In genomic region chr6:125601190-125601589, GRCm38 (mm10) we compare ENCODE assay signal across 21 mouse cellular contexts. TPM values are rescaled to one million over a fixed set of nuclear protein-coding genes. Genes with fewer than 3 reads are reported as not detected.
DNase-seq lines count a peak whose midpoint lies in the region; ATAC-seq lines count a peak whose summit lies in the region.
"Had no signal": no experiment of that assay in that cellular context is flagged by ENCODE, and none has a peak within 500 bp of the region (broad histone marks: within the 10 kb centered on the region; RNA-seq: fewer than 3 reads in every experiment).

No protein-coding gene starts in this region.

- H3K4me1 ChIP-seq in limb, embryonic 13.5 days, result peaks cover 17% of the 10 kb centered on the region; the same call in 1 of the 2 replicates
- H3K4me1 ChIP-seq in limb, embryonic 10.5 days, result peaks cover 18% of the 10 kb centered on the region
- H3K4me1 ChIP-seq in embryonic facial prominence, embryonic 13.5 days, result peaks cover 41% of the 10 kb centered on the region

- H3K36me3 ChIP-seq in limb, embryonic 13.5 days, result no peaks in the 10 kb centered on the region
- no peaks in the 10 kb centered on the region for H3K36me3 ChIP-seq in limb, embryonic 10.5 days
- no peaks in the 10 kb centered on the region for H3K36me3 ChIP-seq in embryonic facial prominence, embryonic 13.5 days
- H3K36me3 ChIP-seq: forebrain, embryonic 12.5 days; G1E; heart, embryonic 13.5 days; hindbrain, embryonic 12.5 days had no signal

- no peak for ATAC-seq in limb, embryonic 13.5 days (ENCODE audit: low FRiP score, low read depth)
- no peak for ATAC-seq in embryonic facial prominence, embryonic 13.5 days (ENCODE audit: insufficient number of reproducible peaks, insufficient read depth, low FRiP score, low TSS enrichment, low read depth)
- ATAC-seq: CD4-positive, CD25-positive, alpha-beta regulatory T cell, adult 4 months; forebrain, embryonic 16.5 days; hindbrain, postnatal 0 days had no signal

- H3K27me3 ChIP-seq in limb, embryonic 13.5 days, result peaks cover 8% of the 10 kb centered on the region; the same call in 1 of the 2 replicates
- H3K27me3 ChIP-seq in limb, embryonic 10.5 days (ENCODE audit: low read depth, poor library complexity, severe bottlenecking), result peaks cover 20% of the 10 kb centered on the region; the same call in 1 of the 2 replicates
- no peaks in the 10 kb centered on the region; the same call in 1 of the 2 replicates for H3K27me3 ChIP-seq in embryonic facial prominence, embryonic 13.5 days

- no peak overlapping the region for H3K4me3 ChIP-seq in limb, embryonic 13.5 days
- no peak overlapping the region for H3K4me3 ChIP-seq in limb, embryonic 10.5 days
- H3K4me3 ChIP-seq in embryonic facial prominence, embryonic 13.5 days, result no peak overlapping the region
- H3K4me3 ChIP-seq: forebrain, embryonic 12.5 days; heart, embryonic 13.5 days; hindbrain, embryonic 12.5 days had no signal

- 68% methylated on average over 4 of the region's 4 CpGs for WGBS in limb, embryonic 13.5 days
- WGBS in limb, embryonic 10.5 days, result 73% methylated on average over 4 of the region's 4 CpGs
- 45% methylated on average over 4 of the region's 4 CpGs for WGBS in embryonic facial prominence, embryonic 13.5 days

- DNase-seq in adrenal gland, adult 2 months, result peak; percentile 4
- DNase-seq in adrenal gland, postnatal 4 days (ENCODE audit: low spot score in 2 of 2), result no peak
- no peak for DNase-seq in limb, embryonic 10.5 days (ENCODE audit: low spot score)
- peak; percentile 11 for DNase-seq in naive thymus-derived CD4-positive, alpha-beta T cell, adult 2 months (ENCODE audit: low read depth)
- DNase-seq in layer of hippocampus, adult 11-12 months (ENCODE audit: low spot score), result no peak
- DNase-seq: adrenal gland, postnatal 10 days; B cell, adult 2 months; cerebellum, adult 11-12 months; cerebellum, adult 9-10 months; cerebellum, postnatal 25 days; gastrocnemius, postnatal 25 days; heart, postnatal 4 days had no signal

- 0 out of 2 replicates have a peak overlapping the region, but pooled peaks have one; percentile 5 for H3K9ac ChIP-seq in limb, embryonic 13.5 days
- H3K9ac ChIP-seq in embryonic facial prominence, embryonic 13.5 days, result 0 out of 2 replicates have a peak overlapping the region, but pooled peaks have one; percentile 21
- H3K9ac ChIP-seq: forebrain, embryonic 12.5 days; heart, embryonic 13.5 days; hindbrain, embryonic 12.5 days had no signal

- H3K9me3 ChIP-seq in limb, embryonic 13.5 days, result no peaks in the 10 kb centered on the region
- no peaks in the 10 kb centered on the region for H3K9me3 ChIP-seq in limb, embryonic 10.5 days (replicated peaks)
- no peaks in the 10 kb centered on the region for H3K9me3 ChIP-seq in embryonic facial prominence, embryonic 13.5 days
- H3K9me3 ChIP-seq: forebrain, embryonic 12.5 days; heart, embryonic 13.5 days; hindbrain, embryonic 12.5 days had no signal

- H3K4me2 ChIP-seq in limb, embryonic 13.5 days (replicated peaks), result no peak overlapping the region
- no peak overlapping the region for H3K4me2 ChIP-seq in embryonic facial prominence, embryonic 13.5 days
- H3K4me2 ChIP-seq: forebrain, embryonic 12.5 days; heart, embryonic 13.5 days; hindbrain, embryonic 12.5 days had no signal

- H3K27ac ChIP-seq in limb, embryonic 13.5 days, result no peak overlapping the region
- no peak overlapping the region for H3K27ac ChIP-seq in limb, embryonic 10.5 days
- peak overlapping the region; percentile 69; the same call in 1 of the 2 replicates for H3K27ac ChIP-seq in embryonic facial prominence, embryonic 13.5 days
- H3K27ac ChIP-seq: forebrain, embryonic 12.5 days; heart, embryonic 13.5 days; hindbrain, embryonic 12.5 days; hindbrain, postnatal 0 days had no signal

RNA-seq across cellular contexts. Expression of gene Vwf, which starts 54.6 kb away (rescaled TPM):
- total RNA-seq in adrenal gland, adult 2 months (2021), result 1 to 10 TPM; 4.5 to 8.5 TPM
- 12.2 and 18.9 TPM in 2 replicates for polyA plus RNA-seq in adrenal gland, adult 2 months (2012; rRNA removed)
- 10 to 100 TPM; 19.8 to 20.4 TPM for total RNA-seq in adrenal gland, postnatal 4 days (2021)
- polyA plus RNA-seq in limb, embryonic 13.5 days (2015; fragmentation: Nextera tagmentation; extraction: Ambion mirVana), result 6.7 and 6.9 TPM in 2 replicates
- 4.5 and 5.3 TPM in 2 replicates for polyA plus RNA-seq in limb, embryonic 10.5 days (2016; fragmentation: Nextera tagmentation; extraction: Ambion mirVana)
- 5.0 and 5.4 TPM in 2 replicates for polyA plus RNA-seq in embryonic facial prominence, embryonic 13.5 days (2015; fragmentation: Nextera tagmentation; extraction: Ambion mirVana)
- polyA plus RNA-seq: CD4-positive, CD25-positive, alpha-beta regulatory T cell, adult 4 months had no signal

Comparison
In these comparisons a context has a peak if more than half of its experiments do, and no peak if none do; other contexts are left out.
1. DNase-seq: peak in adrenal gland, adult 2 months (single experiment) and naive thymus-derived CD4-positive, alpha-beta T cell, adult 2 months (single experiment); none in adrenal gland, postnatal 4 days (0 of 2), limb, embryonic 10.5 days (single experiment) and layer of hippocampus, adult 11-12 months (single experiment).